Mouse (Mus musculus) naive thymus-derived CD4-positive, alpha-beta T cell, adult 2 months (primary cell): ENCODE results near the gene Galns.
"Not testable (repeated sequence)": the region's sequence is repeated elsewhere in the genome, so short reads cannot be mapped to it uniquely, and the experiment has no call there.

Experiments used
- DNase-seq: peaks from one replicate; pipeline ENCODE4 v3.0.0-alpha.2; 2011; ENCODE audit warnings: low read depth

Galns gene

GRCm38 (mm10) chr8:122633205-122633604 lies 21.9 kb upstream of the Galns start:
- no peak for DNase-seq

- not testable (repeated sequence) for DNase-seq
Observed at GRCm38 (mm10) chr8:122632134-122632533, 20.9 kb upstream of the Galns start.

GRCm38 (mm10) chr8:122630696-122631095 lies 19.4 kb upstream of the Galns start:
- DNase-seq = no peak

GRCm38 (mm10) chr8:122629388-122629787 lies 18.1 kb upstream of the Galns start:
- no peak for DNase-seq

GRCm38 (mm10) chr8:122626896-122627295 lies 15.6 kb upstream of the Galns start:
- no peak for DNase-seq

- no peak for DNase-seq
Observed at GRCm38 (mm10) chr8:122625811-122626210, 14.5 kb upstream of the Galns start.

- DNase-seq = no peak
Observed at GRCm38 (mm10) chr8:122624653-122625052, 13.4 kb upstream of the Galns start.

- DNase-seq = no peak
Observed at GRCm38 (mm10) chr8:122623844-122624642, 12.8 kb upstream of the Galns start.

- DNase-seq = no peak
Observed at GRCm38 (mm10) chr8:122622727-122623126, 11.5 kb upstream of the Galns start, which contains the start of gene Pabpn1l. TSS of gene Pabpn1l (minus strand) at chr8:122622739.

GRCm38 (mm10) chr8:122620446-122620845 lies 9.2 kb upstream of the Galns start:
- no peak for DNase-seq

- DNase-seq = no peak
Observed at GRCm38 (mm10) chr8:122618660-122619378, 7.6 kb upstream of the Galns start.

- peak; percentile 87 for DNase-seq
Observed at GRCm38 (mm10) chr8:122617947-122618546, 6.8 kb upstream of the Galns start.

- no peak for DNase-seq
Observed at GRCm38 (mm10) chr8:122616181-122616905, 5.1 kb upstream of the Galns start.

GRCm38 (mm10) chr8:122610612-122611277 lies 518 bp downstream of the Galns start:
- DNase-seq = no peak

- no peak for DNase-seq
Observed at GRCm38 (mm10) chr8:122610209-122610608, 1.1 kb downstream of the Galns start.

GRCm38 (mm10) chr8:122606810-122607209 lies 4.5 kb downstream of the Galns start:
- DNase-seq = no peak

- DNase-seq = no peak
Observed at GRCm38 (mm10) chr8:122605367-122605766, 5.9 kb downstream of the Galns start.

- no peak for DNase-seq
Observed at GRCm38 (mm10) chr8:122604640-122605039, 6.6 kb downstream of the Galns start.

- no peak for DNase-seq
Observed at GRCm38 (mm10) chr8:122600666-122601065, 10.6 kb downstream of the Galns start.

GRCm38 (mm10) chr8:122596031-122596430 lies 15.2 kb downstream of the Galns start:
- peak; percentile 50 for DNase-seq

GRCm38 (mm10) chr8:122593783-122594507 lies 17.3 kb downstream of the Galns start:
- DNase-seq = no peak
